Mouse (Mus musculus) thymus, adult 2 months (tissue): Measurements from ENCODE around the gene Olfr685.

Experiments used
- CTCF ChIP-seq: fragments of 200-500 bp; IDR thresholded peaks from 2 replicates; pipeline ENCODE4 v1.5.1; 2012; ENCODE audit warnings: mild to moderate bottlenecking, control low read depth, low read length, moderate library complexity, borderline replicate concordance; ENCODE audit not compliant: control insufficient read depth, poor library complexity, insufficient read depth; ENCODE audit errors: extremely low read depth
- POLR2A ChIP-seq: fragments of 200-500 bp; IDR thresholded peaks from 2 replicates; pipeline ENCODE4 v1.6.1; 2012; ENCODE audit warnings: mild to moderate bottlenecking, low read length, control low read depth, moderate library complexity; ENCODE audit not compliant: control insufficient read depth, poor library complexity, insufficient read depth; ENCODE audit errors: extremely low read depth

GRCm38 (mm10) chr7:105207385-105207784 is 21.6 kb upstream of the Olfr685 start, which contains the start of gene Olfr686:
- TF ChIP-seq CTCF (no peak), POLR2A (no peak)
